Mouse (Mus musculus) small intestine, adult 2 months (tissue): ENCODE data around the gene Cep57l1.

Source experiments
- CTCF ChIP-seq: fragments of 200-500 bp; IDR thresholded peaks from 2 replicates; pipeline ENCODE4 v1.5.1; 2012; ENCODE audit warnings: low read depth, mild to moderate bottlenecking, control low read depth, inconsistent platforms, low read length, moderate library complexity, mixed read lengths; ENCODE audit not compliant: insufficient replicate concordance, insufficient read length; ENCODE audit errors: extremely low read depth
- POLR2A ChIP-seq: fragments of 200-500 bp; IDR thresholded peaks from 2 replicates; pipeline ENCODE4 v1.6.1; 2012; ENCODE audit warnings: low read depth, mild to moderate bottlenecking, control low read depth, inconsistent platforms, low read length, moderate library complexity

DNA sequence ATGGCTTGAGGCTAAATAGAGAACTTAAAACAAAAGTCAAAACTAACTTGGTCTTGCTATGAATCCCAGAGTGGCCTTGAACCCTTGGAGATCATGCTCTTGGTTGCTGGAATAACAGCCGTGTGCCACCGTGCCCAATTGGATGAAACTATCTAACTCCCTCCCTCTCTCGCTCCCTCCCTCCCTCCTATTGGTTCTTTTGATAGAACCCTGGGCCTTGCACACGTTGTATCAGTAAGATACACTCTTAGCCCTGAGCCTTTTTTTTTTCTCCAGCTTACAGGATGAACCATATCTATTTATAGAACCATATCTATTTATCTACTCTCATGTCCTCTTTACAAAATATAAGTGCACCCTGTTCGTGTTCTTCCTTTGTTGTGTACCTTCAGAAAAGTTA is 6.8 kb upstream of the Cep57l1 start:
- TF ChIP-seq CTCF (no peak), POLR2A (no peak)
